In genomic region chr9:122320626-122321025, GRCm38 (mm10) we compare ENCODE assay signal across 18 mouse cellular contexts. TPM values are rescaled to one million over a fixed set of nuclear protein-coding genes. Genes with fewer than 3 reads are reported as not detected.
DNase-seq lines count a peak whose midpoint lies in the region; ATAC-seq and TF ChIP-seq lines count a peak whose summit lies in the region.
"Had no signal": no experiment of that assay in that cellular context is flagged by ENCODE, and none has a peak within 500 bp of the region (broad histone marks: within the 10 kb centered on the region; RNA-seq: fewer than 3 reads in every experiment).

No protein-coding gene starts in this region.

- H3K27me3 ChIP-seq in liver, adult 2 months (ENCODE audit: control insufficient read depth, insufficient read depth, low read length) = no peaks in the 10 kb centered on the region
- H3K27me3 ChIP-seq in lung, postnatal 0 days (replicated peaks; ENCODE audit: insufficient read depth, low read length) = no peaks in the 10 kb centered on the region
- no peaks in the 10 kb centered on the region for H3K27me3 ChIP-seq in liver, postnatal 0 days (ENCODE audit: insufficient read depth, low read length)
- no peaks in the 10 kb centered on the region for H3K27me3 ChIP-seq in myocyte (ENCODE audit: control insufficient read depth, insufficient read depth, insufficient read length)
- H3K27me3 ChIP-seq: embryonic facial prominence, embryonic 12.5 days; forebrain, embryonic 15.5 days; heart, embryonic 15.5 days; hindbrain, embryonic 13.5 days; Patski had no signal

- peak; percentile 14; the same call in 1 of the 2 replicates for TF ChIP-seq CTCF in liver, adult 2 months (IDR thresholded peaks at IDR 0.05; ENCODE audit: low read depth, low read length)
- peak; percentile 37 for TF ChIP-seq CTCF in lung, postnatal 0 days (IDR thresholded peaks at IDR 0.05)
- TF ChIP-seq CTCF in lung, adult 2 months (IDR thresholded peaks at IDR 0.05; ENCODE audit: insufficient read depth, low read length) = no peak
- TF ChIP-seq CTCF in liver, postnatal 0 days (IDR thresholded peaks at IDR 0.05; ENCODE audit: low read depth) = no peak

- H3K9me3 ChIP-seq in lung, postnatal 0 days (ENCODE audit: low read length) = no peaks in the 10 kb centered on the region
- H3K9me3 ChIP-seq in liver, postnatal 0 days (ENCODE audit: low read length) = no peaks in the 10 kb centered on the region
- H3K9me3 ChIP-seq: embryonic facial prominence, embryonic 12.5 days; forebrain, embryonic 15.5 days; heart, embryonic 15.5 days; hindbrain, embryonic 13.5 days had no signal

- H3K4me1 ChIP-seq in liver, adult 2 months (ENCODE audit: control insufficient read depth, insufficient read depth, low read length) = peaks cover 4% of the 10 kb centered on the region; the same call in 1 of the 2 replicates
- H3K4me1 ChIP-seq in lung, postnatal 0 days (ENCODE audit: insufficient read depth, low read depth, low read length) = no peaks in the 10 kb centered on the region
- H3K4me1 ChIP-seq in lung, adult 2 months (ENCODE audit: control insufficient read depth, insufficient read depth, low read length) = no peaks in the 10 kb centered on the region
- H3K4me1 ChIP-seq in liver, postnatal 0 days (ENCODE audit: insufficient read depth) = peaks cover 22% of the 10 kb centered on the region
- H3K4me1 ChIP-seq: embryonic facial prominence, embryonic 12.5 days; forebrain, embryonic 15.5 days; heart, embryonic 15.5 days; hindbrain, embryonic 13.5 days had no signal

- no peaks in the 10 kb centered on the region for H3K79me2 ChIP-seq in liver, adult 2 months (ENCODE audit: control insufficient read depth, insufficient read depth, low read length)
- no peaks in the 10 kb centered on the region for H3K79me2 ChIP-seq in myocyte (ENCODE audit: control insufficient read depth, insufficient read depth)

- H3K27ac ChIP-seq in liver, adult 2 months (replicated peaks; ENCODE audit: insufficient read depth, low read depth, low read length) = no peak overlapping the region
- H3K27ac ChIP-seq in lung, postnatal 0 days (ENCODE audit: low read length) = no peak overlapping the region; the same call in 1 of the 2 replicates
- no peak overlapping the region for H3K27ac ChIP-seq in liver, postnatal 0 days (ENCODE audit: low read depth)
- H3K27ac ChIP-seq: embryonic facial prominence, embryonic 12.5 days; forebrain, embryonic 15.5 days; heart, embryonic 15.5 days; hindbrain, embryonic 13.5 days had no signal

- no peaks in the 10 kb centered on the region for H3K36me3 ChIP-seq in liver, adult 2 months (ENCODE audit: control insufficient read depth, insufficient read depth, low read length)
- H3K36me3 ChIP-seq in lung, postnatal 0 days (ENCODE audit: insufficient read depth, low read length) = no peaks in the 10 kb centered on the region
- no peaks in the 10 kb centered on the region for H3K36me3 ChIP-seq in liver, postnatal 0 days (replicated peaks; ENCODE audit: insufficient read depth, low read length)
- no peaks in the 10 kb centered on the region for H3K36me3 ChIP-seq in myocyte (ENCODE audit: control insufficient read depth, insufficient read depth)
- H3K36me3 ChIP-seq: embryonic facial prominence, embryonic 12.5 days; forebrain, embryonic 15.5 days; heart, embryonic 15.5 days; hindbrain, embryonic 13.5 days had no signal

- no peak overlapping the region for H3K4me2 ChIP-seq in lung, postnatal 0 days (replicated peaks; ENCODE audit: low read depth, low read length)
- H3K4me2 ChIP-seq in liver, postnatal 0 days (ENCODE audit: low read depth, low read length) = no peak overlapping the region
- no peak overlapping the region for H3K4me2 ChIP-seq in myocyte (ENCODE audit: low read depth)
- H3K4me2 ChIP-seq: embryonic facial prominence, embryonic 12.5 days; forebrain, embryonic 15.5 days; heart, embryonic 15.5 days; hindbrain, embryonic 13.5 days had no signal

- H3ac ChIP-seq in myocyte (ENCODE audit: control insufficient read depth, insufficient read length) = no peak overlapping the region

- peak; percentile 67 for TF ChIP-seq EP300 in lung, postnatal 0 days (IDR thresholded peaks at IDR 0.05)
- TF ChIP-seq EP300 in liver, postnatal 0 days (IDR thresholded peaks at IDR 0.05; ENCODE audit: low read depth) = no peak

- no peak for TF ChIP-seq POLR2A in liver, adult 2 months (IDR thresholded peaks at IDR 0.05; ENCODE audit: extremely low read depth, insufficient read depth, low read length)
- no peak for TF ChIP-seq POLR2A in lung, adult 2 months (IDR thresholded peaks at IDR 0.05; ENCODE audit: borderline replicate concordance, extremely low read depth, low read depth, low read length)
- no peak for TF ChIP-seq POLR2A in myocyte (IDR thresholded peaks at IDR 0.05; ENCODE audit: insufficient read length, low read depth)

- H3K4me3 ChIP-seq in liver, adult 2 months (ENCODE audit: insufficient read depth, low read depth, low read length) = no peak overlapping the region
- no peak overlapping the region for H3K4me3 ChIP-seq in lung, postnatal 0 days (ENCODE audit: low read depth, low read length)
- H3K4me3 ChIP-seq in lung, adult 2 months (replicated peaks; ENCODE audit: extremely low read depth, low read depth, low read length) = no peak overlapping the region
- no peak overlapping the region for H3K4me3 ChIP-seq in liver, postnatal 0 days (ENCODE audit: low read depth, low read length)
- no peak overlapping the region for H3K4me3 ChIP-seq in myocyte
- H3K4me3 ChIP-seq: embryonic facial prominence, embryonic 12.5 days; forebrain, embryonic 15.5 days; heart, embryonic 15.5 days; hindbrain, embryonic 13.5 days had no signal

- 58% methylated on average over 4 of the region's 4 CpGs for WGBS in liver, adult 2 months
- 81% methylated on average over 4 of the region's 4 CpGs for WGBS in lung, postnatal 0 days
- WGBS in lung, adult 2 months = 82% methylated on average over 4 of the region's 4 CpGs
- 71% methylated on average over 4 of the region's 4 CpGs for WGBS in liver, postnatal 0 days (ENCODE audit: insufficient replicate concordance)

- ATAC-seq in lung, postnatal 0 days = peak; percentile 89
- ATAC-seq in liver, postnatal 0 days = peak; percentile 57; the same call in 1 of the 2 replicates
- ATAC-seq: activated CD4-positive, CD25-positive, alpha-beta regulatory T cell, adult 4 months; forebrain, embryonic 15.5 days; Patski had no signal

- no peak overlapping the region for H3K9ac ChIP-seq in liver, adult 2 months (ENCODE audit: low read depth, low read length)
- no peak overlapping the region for H3K9ac ChIP-seq in lung, postnatal 0 days (replicated peaks; ENCODE audit: low read depth)
- H3K9ac ChIP-seq in liver, postnatal 0 days (replicated peaks) = no peak overlapping the region
- H3K9ac ChIP-seq: embryonic facial prominence, embryonic 12.5 days; forebrain, embryonic 15.5 days; heart, embryonic 15.5 days; hindbrain, embryonic 13.5 days had no signal

- DNase-seq in liver, adult 2 months (ENCODE audit: extremely low read depth, low read depth, low spot score) = peak; percentile 77
- no peak for DNase-seq in liver
- DNase-seq in lung, postnatal 0 days (ENCODE audit: low spot score) = peak; percentile 72
- no peak for DNase-seq in lung, adult 2 months
- DNase-seq in liver, postnatal 0 days = peak; percentile 14
- no peak for DNase-seq in left cerebral cortex, adult 8-10 months (ENCODE audit: low spot score in 2 of 2)
- DNase-seq: adrenal gland, postnatal 14 days; cerebellum, adult 11-12 months; cerebellum, adult 9-10 months; cerebellum, postnatal 25 days; heart, postnatal 14 days had no signal

TF ChIP-seq in myocyte, 11 proteins besides CTCF, POLR2A, EP300 and RAD21:
- peak; percentile 45; the same call in 1 of the 2 replicates for TF ChIP-seq CEBPB (IDR thresholded peaks at IDR 0.05; ENCODE audit: insufficient read depth, poor library complexity, severe bottlenecking)
- no peak for TF ChIP-seq USF1 (IDR thresholded peaks at IDR 0.05; ENCODE audit: low read depth)
- TF ChIP-seq MAX (IDR thresholded peaks at IDR 0.05; ENCODE audit: low read depth) = no peak
- TF ChIP-seq POLR2AphosphoS2 (IDR thresholded peaks at IDR 0.05; ENCODE audit: insufficient read length, low read depth) = no peak
- TF ChIP-seq TCF12 (IDR thresholded peaks at IDR 0.05; ENCODE audit: insufficient read depth, poor library complexity, severe bottlenecking) = no peak
- no peak for TF ChIP-seq SRF (IDR thresholded peaks at IDR 0.05; ENCODE audit: control insufficient read depth, insufficient read length, low read depth)
- no peak for TF ChIP-seq TCF3 (IDR thresholded peaks at IDR 0.05; ENCODE audit: insufficient read length, low read depth)
- TF ChIP-seq MYOG (IDR thresholded peaks at IDR 0.05; ENCODE audit: control insufficient read depth in 1 of 3, insufficient read depth in 1 of 3, insufficient read length in 2 of 3, low read depth in 2 of 3) = no peak
- TF ChIP-seq MYOD1 (IDR thresholded peaks at IDR 0.05; ENCODE audit: control insufficient read depth in 1 of 3, insufficient read length in 2 of 3, low read depth in 2 of 3) = peak in 1 of 3 experiments; percentile 63
- no peak for TF ChIP-seq REST (IDR thresholded peaks at IDR 0.05; ENCODE audit: insufficient read depth, insufficient read length)

RNA-seq across cellular contexts. Expression of gene Ano10, which starts 26.4 kb away (rescaled TPM):
- total RNA-seq in liver, adult 2 months (2014; rRNA removed) = 12.2 and 13.0 TPM in 2 replicates
- polyA plus RNA-seq in liver, adult 2 months (2012; rRNA removed) = 12.5 and 13.5 TPM in 2 replicates
- polyA plus RNA-seq in lung, postnatal 0 days (2015; fragmentation: Nextera tagmentation; extraction: Ambion mirVana) = 37.4 and 41.6 TPM in 2 replicates
- polyA plus RNA-seq in lung, adult 2 months (2012; rRNA removed) = 48.7 and 50.6 TPM in 2 replicates
- polyA plus RNA-seq in liver, postnatal 0 days (2015; fragmentation: Nextera tagmentation; extraction: Ambion mirVana) = 13.7 and 14.2 TPM in 2 replicates
- 68.7 TPM for polyA plus RNA-seq in myocyte (2012; fragmentation: generic; extraction: Trizol)
- total RNA-seq in left cerebral cortex, adult 8-10 months (2022) = 10 to 100 TPM; 28.5 to 29.8 (median 29.6) TPM

RNA-seq across cellular contexts. Expression of gene Abhd5, which starts 30.8 kb away (rescaled TPM):
- 19.5 and 20.3 TPM in 2 replicates for total RNA-seq in liver, adult 2 months (2014; rRNA removed)
- polyA plus RNA-seq in liver, adult 2 months (2012; rRNA removed) = 15.9 and 17.3 TPM in 2 replicates
- 56.9 and 57.5 TPM in 2 replicates for polyA plus RNA-seq in lung, postnatal 0 days (2015; fragmentation: Nextera tagmentation; extraction: Ambion mirVana)
- 26.2 and 41.4 TPM in 2 replicates for polyA plus RNA-seq in lung, adult 2 months (2012; rRNA removed)
- 22.3 and 25.4 TPM in 2 replicates for polyA plus RNA-seq in liver, postnatal 0 days (2015; fragmentation: Nextera tagmentation; extraction: Ambion mirVana)
- polyA plus RNA-seq in myocyte (2012; fragmentation: generic; extraction: Trizol) = 24.8 TPM
- 10 to 100 TPM; 19.4 to 20.9 (median 20.0) TPM for total RNA-seq in left cerebral cortex, adult 8-10 months (2022)

Comparison
In these comparisons a context has a peak if more than half of its experiments do, and no peak if none do; other contexts are left out.
1. DNase-seq: peak in liver, adult 2 months (single experiment), lung, postnatal 0 days (single experiment) and liver, postnatal 0 days (single experiment); none in liver (single experiment), lung, adult 2 months (single experiment) and left cerebral cortex, adult 8-10 months (0 of 2).
2. CTCF ChIP-seq: peak in liver, adult 2 months (single experiment) and lung, postnatal 0 days (single experiment); none in lung, adult 2 months (single experiment) and liver, postnatal 0 days (single experiment).